Mouse (Mus musculus) retina, postnatal 1 day (tissue): ENCODE data around the gene Clip1.

Experiments used
- DNase-seq: peaks from one replicate; pipeline ENCODE4 v3.0.0-alpha.2; 2012

Clip1 gene

GRCm38 (mm10) chr5:123599319-123599718 lies 85.1 kb downstream of the Clip1 start:
- no peak for DNase-seq

- no peak for DNase-seq
Measured at GRCm38 (mm10) chr5:123593622-123594280, 90.7 kb downstream of the Clip1 start.

- DNase-seq, result no peak
Measured at GRCm38 (mm10) chr5:123580043-123580442, 104.4 kb downstream of the Clip1 start.

GRCm38 (mm10) chr5:123576696-123577095 lies 107.7 kb downstream of the Clip1 start:
- DNase-seq, result no peak

GRCm38 (mm10) chr5:123573362-123573761 lies 111.1 kb downstream of the Clip1 start:
- no peak for DNase-seq

GRCm38 (mm10) chr5:123572357-123573186 lies 111.8 kb downstream of the Clip1 start, which contains the start of gene Vps33a:
Vps33a (minus strand) TSS chr5:123573038.
- DNase-seq, result peak; percentile 99

GRCm38 (mm10) chr5:123561128-123561527 lies 123.3 kb downstream of the Clip1 start:
- DNase-seq, result no peak

GRCm38 (mm10) chr5:123559588-123559987 lies 124.8 kb downstream of the Clip1 start:
- DNase-seq, result no peak

- DNase-seq, result no peak
Measured at GRCm38 (mm10) chr5:123556451-123556850, 128.0 kb downstream of the Clip1 start.

- DNase-seq, result no peak
Measured at GRCm38 (mm10) chr5:123555693-123556092, 128.7 kb downstream of the Clip1 start.

- no peak for DNase-seq
Measured at GRCm38 (mm10) chr5:123533801-123534200, 150.6 kb downstream of the Clip1 start.

GRCm38 (mm10) chr5:123530056-123530455 lies 154.4 kb downstream of the Clip1 start:
- no peak for DNase-seq

GRCm38 (mm10) chr5:123528641-123529040 lies 155.8 kb downstream of the Clip1 start:
- DNase-seq, result no peak
